Mouse (Mus musculus) liver, postnatal 0 days (tissue): ENCODE measurements around the gene Hddc3. TPM values are rescaled to one million over a fixed set of nuclear protein-coding genes. Genes with fewer than 3 reads are reported as not detected.
"Not testable (repeated sequence)": the region's sequence is repeated elsewhere in the genome, so short reads cannot be mapped to it uniquely, and the experiment has no call there.

Source experiments
- ATAC-seq: fragments of 200-750 bp; cut with Nextera tagmentation; 2 replicates; pipeline ENCODE4 v1.8.0; 2017; ENCODE audit warnings: mild to moderate bottlenecking, moderate library complexity
- DNase-seq: peaks from one replicate; pipeline ENCODE4 v3.0.0-alpha.2; 2016
- H3K27ac ChIP-seq: fragments of 300-500 bp; sonication (generic); 2 replicates; pipeline ENCODE4 v1.5.1; 2014; ENCODE audit warnings: antibody characterized with exemption, moderate library complexity, mild to moderate bottlenecking, low read depth
- H3K27me3 ChIP-seq: fragments of 300-500 bp; sonication (generic); 2 replicates; pipeline ENCODE4 v1.6.1; 2014; ENCODE audit warnings: low read length, control low read depth, mixed read lengths; ENCODE audit not compliant: insufficient read depth
- H3K36me3 ChIP-seq: fragments of 300-500 bp; sonication (generic); replicated peaks from 2 replicates; pipeline ENCODE4 v1.6.1; 2014; ENCODE audit warnings: mild to moderate bottlenecking, control low read depth, low read length, moderate library complexity, mixed read lengths; ENCODE audit not compliant: insufficient read depth
- H3K4me1 ChIP-seq: fragments of 300-500 bp; sonication (generic); 2 replicates; pipeline ENCODE4 v1.6.1; 2014; ENCODE audit warnings: antibody characterized with exemption, mild to moderate bottlenecking, control low read depth; ENCODE audit not compliant: insufficient read depth
- H3K4me2 ChIP-seq: fragments of 300-500 bp; sonication (generic); 2 replicates; pipeline ENCODE4 v1.6.1; 2014; ENCODE audit warnings: low read depth, mild to moderate bottlenecking, low read length, moderate library complexity, mixed read lengths
- H3K4me3 ChIP-seq: fragments of 300-500 bp; sonication (generic); 2 replicates; pipeline ENCODE4 v1.5.1; 2014; ENCODE audit warnings: low read depth, low read length
- H3K9ac ChIP-seq: fragments of 300-500 bp; sonication (generic); replicated peaks from 2 replicates; pipeline ENCODE4 v1.6.1; 2014; ENCODE audit warnings: mild to moderate bottlenecking, moderate library complexity
- H3K9me3 ChIP-seq: fragments of 300-500 bp; sonication (generic); 2 replicates; pipeline ENCODE4 v1.6.1; 2016; ENCODE audit warnings: mild to moderate bottlenecking, control low read depth, low read length, mixed read lengths
- CTCF ChIP-seq: sonication (generic); IDR thresholded peaks from 2 replicates; pipeline ENCODE4 v1.5.1; 2016; ENCODE audit warnings: antibody characterized with exemption, low read depth
- EP300 ChIP-seq: IDR thresholded peaks from 2 replicates; pipeline ENCODE4 v1.6.1; 2016; ENCODE audit warnings: antibody characterized with exemption, low read depth, mild to moderate bottlenecking
- WGBS: fragments of 180-500 bp; shearing (Covaris S2); extraction: QIAGEN DNeasy Blood & Tissue Kit; methylation state at CpG from one replicate; pipeline ENCODE4 v1.1.7; 2014; ENCODE audit not compliant: insufficient replicate concordance; 5-methylcytosine and 5-hydroxymethylcytosine counted together
- polyA plus RNA-seq: library from polyadenylated mRNA; unstranded; fragments of >200 nt; fragmentation: Nextera tagmentation; extraction: Ambion mirVana; gene quantifications from 2 replicates; pipeline ENCODE4 v1.2.1, GENCODE M21; 2015

Hddc3 gene
- polyA plus RNA-seq, 1 experiment from 2014 or later, result 3.1 TPM

DNA sequence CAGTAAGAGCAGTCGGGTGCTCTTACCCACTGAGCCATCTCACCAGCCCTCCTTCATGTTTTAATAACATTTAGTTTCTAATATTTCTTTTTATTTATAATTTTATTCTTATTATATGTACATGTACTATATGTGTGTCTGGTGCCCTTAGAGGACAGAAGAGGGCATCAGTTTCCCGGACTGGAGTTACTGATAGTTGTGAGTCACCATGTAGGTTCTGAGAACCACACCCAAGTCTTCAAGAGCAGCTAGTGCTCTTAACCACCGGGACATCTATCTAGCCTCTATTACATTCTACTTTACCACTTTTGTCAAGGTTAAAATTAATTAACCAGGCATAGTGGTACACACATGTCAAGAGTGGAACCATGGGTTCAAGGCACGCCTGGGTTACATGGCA lies 51.7 kb downstream of the Hddc3 start:
- Histone ChIP-seq H3K4me2 (no peak overlapping the region), H3K4me1 (no peaks in the 10 kb centered on the region), H3K4me3 (no peak overlapping the region), H3K27ac (no peak overlapping the region), H3K9ac (no peak overlapping the region), H3K27me3 (no peaks in the 10 kb centered on the region), H3K9me3 (no peaks in the 10 kb centered on the region), H3K36me3 (peaks cover 74% of the 10 kb centered on the region)
- no peak for TF ChIP-seq EP300
- TF ChIP-seq CTCF, result no peak
- WGBS, result 69% methylated on average over 4 of the region's 4 CpGs
- DNase-seq (no peak), ATAC-seq (no peak)

DNA sequence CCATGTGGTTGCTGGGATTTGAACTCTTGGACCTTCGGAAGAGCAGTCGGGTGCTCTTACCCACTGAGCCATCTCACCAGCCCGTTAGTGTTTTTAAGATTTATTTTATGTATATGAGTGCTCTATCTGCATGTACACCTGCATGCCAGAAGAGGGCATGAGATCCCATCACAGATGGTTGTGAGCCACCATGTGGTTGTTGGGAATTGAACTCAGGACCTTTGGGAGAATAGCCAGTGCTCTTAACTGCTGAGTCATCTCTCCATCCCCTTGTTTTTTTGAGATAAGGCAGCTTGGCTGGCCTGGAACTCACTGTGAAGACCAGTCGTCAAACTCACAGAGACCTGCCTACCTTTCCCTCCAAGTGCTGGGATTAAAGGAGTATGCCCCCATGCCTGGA lies 53.5 kb downstream of the Hddc3 start:
- not testable (repeated sequence) for ATAC-seq, DNase-seq, H3K4me1 ChIP-seq, H3K27ac ChIP-seq, H3K4me3 ChIP-seq, H3K9ac ChIP-seq, H3K4me2 ChIP-seq, H3K9me3 ChIP-seq, H3K27me3 ChIP-seq
- WGBS, result 75% methylated on average over 4 of the region's 4 CpGs
- peak; percentile 54 for TF ChIP-seq CTCF
- H3K36me3 ChIP-seq, result peaks cover 57% of the 10 kb centered on the region

DNA sequence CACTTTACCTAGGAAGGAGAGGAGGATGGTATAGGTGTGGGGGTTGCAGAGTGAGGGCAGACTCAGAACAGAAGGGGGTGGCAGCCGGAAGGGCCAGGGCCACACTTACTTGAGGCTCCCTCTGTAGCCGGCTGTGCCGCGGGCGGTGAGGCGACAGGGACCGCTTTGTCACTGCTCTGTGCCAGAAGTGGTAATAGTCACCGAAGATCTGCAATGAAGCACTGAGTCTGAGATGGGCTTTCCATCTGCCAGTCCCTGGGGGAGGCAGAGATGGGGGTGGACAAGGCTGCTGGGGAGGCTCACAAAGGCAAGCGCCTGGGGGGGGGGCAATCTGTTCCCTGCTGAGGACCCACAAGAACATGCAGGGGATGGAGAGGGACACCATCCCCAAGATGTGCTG lies 55.1 kb downstream of the Hddc3 start:
- no peak for ATAC-seq
- Histone ChIP-seq H3K27ac (no peak overlapping the region), H3K4me3 (no peak overlapping the region), H3K27me3 (no peaks in the 10 kb centered on the region; the same call in 1 of the 2 replicates), H3K9me3 (no peaks in the 10 kb centered on the region), H3K36me3 (peaks cover 41% of the 10 kb centered on the region), H3K4me1 (0 out of 2 replicates have a peak, but pooled peaks cover 6% of the 10 kb centered on the region), H3K9ac (no peak overlapping the region), H3K4me2 (no peak overlapping the region)
- DNase-seq, result no peak
- 87% methylated on average over 9 of the region's 9 CpGs for WGBS
- TF ChIP-seq CTCF, result no peak

DNA sequence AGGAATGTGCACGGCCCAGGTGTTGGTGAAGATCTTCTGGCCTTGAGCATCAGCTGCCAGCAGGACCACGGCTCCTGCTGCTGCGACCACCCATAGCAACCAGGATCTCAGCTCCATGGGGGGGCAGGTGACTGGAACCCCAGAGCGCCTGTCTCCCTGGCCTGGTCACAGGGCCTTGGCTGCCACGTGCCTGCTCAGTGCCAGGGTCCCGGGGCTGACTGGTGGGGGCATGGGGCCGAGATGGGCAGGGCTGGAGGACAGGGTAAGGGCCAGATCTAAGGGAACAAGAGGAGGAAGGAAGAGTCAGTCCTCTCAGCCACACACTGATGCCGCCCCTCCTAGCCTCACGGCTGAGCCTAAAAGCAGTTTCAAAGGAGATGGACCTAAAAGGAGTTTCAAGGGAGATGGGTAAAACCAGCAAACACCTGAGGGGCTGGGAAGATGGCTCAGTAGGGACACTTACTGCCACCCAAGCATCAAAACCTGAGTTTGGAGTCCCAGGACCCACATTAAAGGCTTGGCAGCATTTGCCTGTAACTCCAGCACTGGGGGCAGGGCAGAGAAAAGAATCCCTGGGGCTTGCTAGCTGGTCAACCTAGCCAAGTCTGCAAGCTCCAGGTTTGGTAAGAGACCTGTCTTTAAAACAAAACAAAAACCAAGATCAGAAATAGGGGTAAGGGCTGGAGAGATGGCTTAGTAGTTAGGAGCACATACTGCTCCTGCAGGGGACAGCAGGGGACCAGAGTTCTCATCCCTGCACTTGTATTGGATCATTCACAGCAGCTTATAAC lies 55.9 kb downstream of the Hddc3 start:
- H3K4me3 ChIP-seq, result no peak overlapping the region
- H3K27ac ChIP-seq, result no peak overlapping the region
- H3K9ac ChIP-seq, result no peak overlapping the region
- H3K9me3 ChIP-seq, result no peaks in the 10 kb centered on the region
- DNase-seq (no peak), ATAC-seq (no peak)
- peaks cover 33% of the 10 kb centered on the region for H3K36me3 ChIP-seq
- no peaks in the 10 kb centered on the region; the same call in 1 of the 2 replicates for H3K27me3 ChIP-seq
- TF ChIP-seq EP300 (no peak), CTCF (no peak)
- H3K4me2 ChIP-seq, result peak overlapping the region; percentile 86
- peaks cover 13% of the 10 kb centered on the region for H3K4me1 ChIP-seq
- 72% methylated on average over 9 of the region's 9 CpGs for WGBS

DNA sequence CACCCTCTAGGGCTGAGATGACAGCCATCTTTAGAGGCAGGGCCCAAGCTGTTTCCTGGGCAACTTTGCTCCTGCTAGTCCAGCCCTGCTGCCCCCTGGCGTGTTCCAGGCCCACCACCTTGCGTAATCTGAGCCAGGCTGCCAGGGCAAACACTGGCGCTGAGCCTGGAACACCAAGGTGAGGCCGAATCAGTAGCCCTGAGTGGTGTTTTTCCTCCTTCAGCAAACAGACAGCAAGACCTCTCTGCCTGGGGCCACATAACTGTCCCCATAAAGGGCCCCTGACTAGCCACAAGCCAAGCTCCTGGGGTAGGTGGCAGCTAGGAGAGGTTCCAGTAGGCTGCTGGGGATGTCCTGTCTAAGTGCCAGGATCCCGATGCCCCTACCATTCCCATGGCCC lies 57.2 kb downstream of the Hddc3 start:
- Histone ChIP-seq H3K4me1 (peaks cover 22% of the 10 kb centered on the region), H3K36me3 (peaks cover 25% of the 10 kb centered on the region), H3K27ac (peak overlapping the region; percentile 99), H3K4me3 (peak overlapping the region; percentile 86), H3K4me2 (peak overlapping the region; percentile 86), H3K27me3 (no peaks in the 10 kb centered on the region; the same call in 1 of the 2 replicates), H3K9me3 (no peaks in the 10 kb centered on the region), H3K9ac (peak overlapping the region; percentile 96)
- peak; percentile 74 for ATAC-seq
- TF ChIP-seq EP300 (peak; percentile 46; the same call in 1 of the 2 replicates), CTCF (peak; percentile 51)
- DNase-seq, result peak; percentile 86
- WGBS, result 44% methylated on average over 5 of the region's 5 CpGs

Other genes with a start within 250 kb of the Hddc3 start
- 183 and 184 TPM in 2 replicates for gene Idh2, start 227.7 kb upstream of the Hddc3 start, polyA plus RNA-seq
- gene Sema4b, start 156.3 kb upstream of the Hddc3 start, polyA plus RNA-seq, result 11.7 and 13.5 TPM in 2 replicates
- gene Cib1, start 110.3 kb upstream of the Hddc3 start, polyA plus RNA-seq, result 79.4 and 89.2 TPM in 2 replicates
- gene Gdpgp1, start 110.2 kb upstream of the Hddc3 start, polyA plus RNA-seq, result 1.5 and 1.6 TPM in 2 replicates
- 0.43 TPM in 2 replicates for gene Ttll13, start 96.7 kb upstream of the Hddc3 start, polyA plus RNA-seq
- 20.9 and 23.1 TPM in 2 replicates for gene Ngrn, start 81.9 kb upstream of the Hddc3 start, polyA plus RNA-seq
- 2.5 and 2.9 TPM in 2 replicates for gene Vps33b, start 73.5 kb upstream of the Hddc3 start, polyA plus RNA-seq
- 48.3 and 57.6 TPM in 2 replicates for gene Prc1, start 48.7 kb upstream of the Hddc3 start, polyA plus RNA-seq
- gene Rccd1, start 18.6 kb upstream of the Hddc3 start, polyA plus RNA-seq, result 1.2 and 1.6 TPM in 2 replicates
- 4.9 and 7.2 TPM in 2 replicates for gene Unc45a, start 2.1 kb upstream of the Hddc3 start, polyA plus RNA-seq
- gene Man2a2, start 28.3 kb downstream of the Hddc3 start, polyA plus RNA-seq, result 2.1 and 2.2 TPM in 2 replicates
- gene Fes, start 44.8 kb downstream of the Hddc3 start, polyA plus RNA-seq, result 16.3 and 16.8 TPM in 2 replicates
- 17.7 and 18.0 TPM in 2 replicates for gene Furin, start 62.3 kb downstream of the Hddc3 start, polyA plus RNA-seq
- 8.1 and 11.8 TPM in 2 replicates for gene Blm, start 192.0 kb downstream of the Hddc3 start, polyA plus RNA-seq